Mouse (Mus musculus) small intestine, adult 2 months (tissue): ENCODE results near the gene Tesmin.

ENCODE experiments used
- CTCF ChIP-seq: fragments of 200-500 bp; IDR thresholded peaks from 2 replicates; pipeline ENCODE4 v1.5.1; 2012; ENCODE audit warnings: low read depth, mild to moderate bottlenecking, control low read depth, inconsistent platforms, low read length, moderate library complexity, mixed read lengths; ENCODE audit not compliant: insufficient replicate concordance, insufficient read length; ENCODE audit errors: extremely low read depth
- POLR2A ChIP-seq: fragments of 200-500 bp; IDR thresholded peaks from 2 replicates; pipeline ENCODE4 v1.6.1; 2012; ENCODE audit warnings: low read depth, mild to moderate bottlenecking, control low read depth, inconsistent platforms, low read length, moderate library complexity

- TF ChIP-seq POLR2A: no peak
- TF ChIP-seq CTCF: no peak
These were observed 58.7 kb downstream of the Tesmin start for GRCm38 (mm10) chr19:3447348-3447747.
